In genomic region chr5:24979312-24979967, GRCm38 (mm10) we compare ENCODE assay signal across 12 mouse cellular contexts.
A peak's percentile ranks its signal among the peaks of the same experiment; 100 is the strongest.
DNase-seq lines count a peak whose midpoint lies in the region; ATAC-seq and TF ChIP-seq lines count a peak whose summit lies in the region.
"Had no signal": no experiment of that assay in that cellular context is flagged by ENCODE, and none has a peak within 500 bp of the region (broad histone marks: within the 10 kb centered on the region; RNA-seq: fewer than 3 reads in every experiment).

No protein-coding gene starts in this region.

- no peak for ATAC-seq in heart, embryonic 16.5 days (replicated peaks; ENCODE audit: extremely low read depth, insufficient read depth, low FRiP score)
- peak; percentile 88 for ATAC-seq in intestine, embryonic 16.5 days
- peak; percentile 83 for ATAC-seq in megakaryocyte-erythroid progenitor cell, adult 5-6 weeks (replicated peaks; ENCODE audit: low FRiP score, low TSS enrichment, poor library complexity, severe bottlenecking)

- H3K9ac ChIP-seq in heart, embryonic 16.5 days (ENCODE audit: low read length), result peak overlapping the region; percentile 30
- H3K9ac ChIP-seq in MEL (ENCODE audit: control insufficient read depth, low read depth, low read length, poor library complexity, severe bottlenecking), result no peak overlapping the region
- peak overlapping the region; percentile 53 for H3K9ac ChIP-seq in intestine, embryonic 16.5 days (ENCODE audit: low read depth, low read length)
- H3K9ac ChIP-seq: lung, embryonic 15.5 days had no signal

- peak; percentile 95 to 96 for TF ChIP-seq EP300 in MEL (IDR thresholded peaks at IDR 0.05; ENCODE audit: low read depth in 1 of 2, low read length in 2 of 2)

- no peak overlapping the region for H3K4me3 ChIP-seq in heart, embryonic 16.5 days (ENCODE audit: low read length)
- H3K4me3 ChIP-seq in MEL (ENCODE audit: control insufficient read depth in 1 of 2, insufficient read depth in 1 of 2, low read depth in 2 of 2, low read length in 2 of 2), result no peak overlapping the region
- H3K4me3 ChIP-seq in intestine, embryonic 16.5 days (ENCODE audit: low read length), result no peak overlapping the region
- H3K4me3 ChIP-seq: left cerebral cortex, adult 2 months; lung, embryonic 15.5 days had no signal

- intact Hi-C loops in heart, postnatal 14 days (cut with DNase I), result no loop called here

- H3K27me3 ChIP-seq in heart, embryonic 16.5 days (ENCODE audit: control insufficient read depth, insufficient read depth, low read length), result no peaks in the 10 kb centered on the region
- no peaks in the 10 kb centered on the region for H3K27me3 ChIP-seq in MEL (ENCODE audit: control insufficient read depth in 1 of 2, insufficient read depth in 2 of 2, low read length in 2 of 2)
- H3K27me3 ChIP-seq in intestine, embryonic 16.5 days (replicated peaks; ENCODE audit: control insufficient read depth, insufficient read depth, low read length), result no peaks in the 10 kb centered on the region
- H3K27me3 ChIP-seq: lung, embryonic 15.5 days had no signal

- no peaks in the 10 kb centered on the region for H3K79me2 ChIP-seq in MEL (ENCODE audit: control insufficient read depth, insufficient read depth, low read length, poor library complexity)

- no peak for DNase-seq in heart, postnatal 14 days
- DNase-seq in MEL (ENCODE audit: low read depth, low spot score), result peak; percentile 89
- DNase-seq in gastrocnemius, adult 18-20 months (ENCODE audit: low spot score), result no peak
- DNase-seq in Muller cell, postnatal 12 days (ENCODE audit: inconsistent ontology term), result no peak
- DNase-seq: gastrocnemius, postnatal 25 days; spleen, adult 18-20 months; thymus, postnatal 4 days had no signal

- TF ChIP-seq POLR2A in MEL (IDR thresholded peaks at IDR 0.05; ENCODE audit: control insufficient read depth in 1 of 2, insufficient read depth in 1 of 2, low read depth in 1 of 2, low read length in 2 of 2, poor library complexity in 1 of 2), result no peak

- H3K36me3 ChIP-seq in heart, embryonic 16.5 days (ENCODE audit: control insufficient read depth, insufficient read depth), result no peaks in the 10 kb centered on the region
- H3K36me3 ChIP-seq in MEL (ENCODE audit: control insufficient read depth in 1 of 2, insufficient read depth in 2 of 2, low read length in 2 of 2), result peaks cover 0 to 29% of the 10 kb centered on the region in 2 experiments; a peak in 2 of 4 replicates
- no peaks in the 10 kb centered on the region for H3K36me3 ChIP-seq in intestine, embryonic 16.5 days (ENCODE audit: control insufficient read depth, insufficient read depth, low read length)
- H3K36me3 ChIP-seq: lung, embryonic 15.5 days had no signal

- H3K4me1 ChIP-seq in heart, embryonic 16.5 days (ENCODE audit: control insufficient read depth, insufficient read depth, low read length), result peaks cover 85% of the 10 kb centered on the region
- peaks cover 16 to 48% of the 10 kb centered on the region in 2 experiments for H3K4me1 ChIP-seq in MEL (ENCODE audit: control insufficient read depth in 1 of 2, insufficient read depth in 2 of 2, low read length in 2 of 2)
- peaks cover 38% of the 10 kb centered on the region for H3K4me1 ChIP-seq in intestine, embryonic 16.5 days (ENCODE audit: control insufficient read depth, insufficient read depth, low read length)

- no peaks in the 10 kb centered on the region for H3K9me3 ChIP-seq in heart, embryonic 16.5 days (replicated peaks; ENCODE audit: control insufficient read depth, low read length)
- H3K9me3 ChIP-seq in MEL (replicated peaks; ENCODE audit: insufficient read depth, low read length), result no peaks in the 10 kb centered on the region
- H3K9me3 ChIP-seq in intestine, embryonic 16.5 days (ENCODE audit: control insufficient read depth, low read length), result no peaks in the 10 kb centered on the region
- H3K9me3 ChIP-seq: lung, embryonic 15.5 days had no signal

- peak in 1 of 3 experiments; percentile 25; a peak in 2 of 6 replicates for TF ChIP-seq CTCF in MEL (IDR thresholded peaks at IDR 0.05 in 2 of 3, conservative IDR thresholded peaks at IDR 0.05 in 1 of 3; ENCODE audit: control insufficient read depth in 1 of 3, insufficient read depth in 1 of 3, low read depth in 2 of 3, low read length in 3 of 3, poor library complexity in 1 of 3, severe bottlenecking in 1 of 3)

- 22% methylated on average over 4 of the region's 4 CpGs for WGBS in heart, embryonic 16.5 days
- 39% methylated on average over 4 of the region's 4 CpGs for WGBS in intestine, embryonic 16.5 days

- peak overlapping the region; percentile 98 for H3K27ac ChIP-seq in heart, embryonic 16.5 days (ENCODE audit: low read length)
- H3K27ac ChIP-seq in MEL (ENCODE audit: control insufficient read depth, low read depth, low read length), result peak overlapping the region; percentile 18; the same call in 1 of the 2 replicates
- peak overlapping the region; percentile 94 for H3K27ac ChIP-seq in intestine, embryonic 16.5 days (ENCODE audit: low read length)
- H3K27ac ChIP-seq: left cerebral cortex, adult 2 months; lung, embryonic 15.5 days had no signal

- no peak overlapping the region for H3K4me2 ChIP-seq in heart, embryonic 16.5 days (ENCODE audit: low read depth, low read length)
- H3K4me2 ChIP-seq in intestine, embryonic 16.5 days (ENCODE audit: low read depth, low read length), result no peak overlapping the region
- H3K4me2 ChIP-seq: lung, embryonic 15.5 days had no signal

- no peak for TF ChIP-seq RAD21 in MEL (IDR thresholded peaks at IDR 0.05; ENCODE audit: low read depth, low read length)

TF ChIP-seq in MEL, 35 proteins besides CTCF, POLR2A, EP300 and RAD21:
- TF ChIP-seq ETS1 (IDR thresholded peaks at IDR 0.05; ENCODE audit: low read depth, low read length) (peak; percentile 86), POLR2AphosphoS2 (IDR thresholded peaks at IDR 0.05; ENCODE audit: low read length) (no peak), E2F4 (IDR thresholded peaks at IDR 0.05; ENCODE audit: borderline replicate concordance, low read depth, low read length) (no peak), CHD2 (IDR thresholded peaks at IDR 0.05; ENCODE audit: low read length) (no peak), RCOR1 (IDR thresholded peaks at IDR 0.05; ENCODE audit: low read depth, low read length) (peak; percentile 98), TCF12 (IDR thresholded peaks at IDR 0.05; ENCODE audit: low read depth, low read length) (peak; percentile 99), MYB (IDR thresholded peaks at IDR 0.05; ENCODE audit: low read depth, low read length) (no peak), NELFE (IDR thresholded peaks at IDR 0.05; ENCODE audit: low read depth, low read length) (no peak), SMC3 (IDR thresholded peaks at IDR 0.05; ENCODE audit: low read depth, low read length) (no peak), GABPA (IDR thresholded peaks at IDR 0.05; ENCODE audit: low read depth, low read length) (no peak), ZMIZ1 (IDR thresholded peaks at IDR 0.05; ENCODE audit: low read depth, low read length) (no peak), MAX (IDR thresholded peaks at IDR 0.05; ENCODE audit: low read length) (no peak), HCFC1 (IDR thresholded peaks at IDR 0.05; ENCODE audit: low read depth, low read length) (no peak), MYC (IDR thresholded peaks at IDR 0.05; ENCODE audit: low read depth, low read length) (no peak), USF2 (IDR thresholded peaks at IDR 0.05; ENCODE audit: borderline replicate concordance in 1 of 2, insufficient read depth in 1 of 2, low read depth in 1 of 2, low read length in 2 of 2) (no peak), TAL1 (IDR thresholded peaks at IDR 0.05; ENCODE audit: low read length) (peak; percentile 100), ZC3H11A (IDR thresholded peaks at IDR 0.05; ENCODE audit: low read depth, low read length) (no peak), MAFK (IDR thresholded peaks at IDR 0.05; ENCODE audit: borderline replicate concordance, low read depth, low read length) (0 out of 2 replicates have a peak, but pooled peaks have one; percentile 72), ELF1 (IDR thresholded peaks at IDR 0.05; ENCODE audit: low read depth, low read length) (no peak; the same call in 1 of the 2 replicates), BHLHE40 (IDR thresholded peaks at IDR 0.05; ENCODE audit: borderline replicate concordance, low read depth, low read length) (peak; percentile 60; the same call in 1 of the 2 replicates), GATA1 (IDR thresholded peaks at IDR 0.05; ENCODE audit: low read depth, low read length) (peak; percentile 99), KAT2A (conservative IDR thresholded peaks at IDR 0.05; ENCODE audit: low read depth, low read length) (no peak; the same call in 1 of the 2 replicates), USF1 (IDR thresholded peaks at IDR 0.05; ENCODE audit: low read depth, low read length) (no peak), UBTF (IDR thresholded peaks at IDR 0.05; ENCODE audit: borderline replicate concordance, insufficient read depth, low read depth, low read length) (no peak), CHD1 (IDR thresholded peaks at IDR 0.05; ENCODE audit: low read depth, low read length) (no peak), SIN3A (IDR thresholded peaks at IDR 0.05; ENCODE audit: low read length) (peak; percentile 88), ZNF384 (IDR thresholded peaks at IDR 0.05; ENCODE audit: low read depth, low read length) (peak; percentile 52; the same call in 1 of the 2 replicates), NRF1 (IDR thresholded peaks at IDR 0.05; ENCODE audit: insufficient read depth, low read depth, low read length, poor library complexity, severe bottlenecking) (no peak), POLR2AphosphoS5 (IDR thresholded peaks at IDR 0.05; ENCODE audit: borderline replicate concordance, low read depth, low read length) (no peak), TBP (IDR thresholded peaks at IDR 0.05; ENCODE audit: low read depth, low read length) (no peak), MAZ (IDR thresholded peaks at IDR 0.05; ENCODE audit: low read depth, low read length) (peak; percentile 85), JUND (IDR thresholded peaks at IDR 0.05; ENCODE audit: low read depth, low read length) (no peak), MEF2A (IDR thresholded peaks at IDR 0.05; ENCODE audit: extremely low read depth, insufficient replicate concordance, low read depth, low read length, poor library complexity, severe bottlenecking) (no peak), ZKSCAN1 (IDR thresholded peaks at IDR 0.05; ENCODE audit: low read depth, low read length) (no peak), MXI1 (IDR thresholded peaks at IDR 0.05; ENCODE audit: low read depth, low read length) (peak; percentile 64)

Comparison
In these comparisons a context has a peak if more than half of its experiments do, and no peak if none do; other contexts are left out.
1. H3K27ac ChIP-seq: peak in every context shown above with its lines; median percentile 98 in heart, embryonic 16.5 days; 94 in intestine, embryonic 16.5 days; 18 in MEL.